Mouse (Mus musculus) embryo, embryonic 11.5 days (tissue): ENCODE measurements around the gene Thada.

ENCODE experiments used
- DNase-seq: peaks from one replicate; pipeline ENCODE4 v3.0.0-alpha.2; 2012; ENCODE audit warnings: low read depth, low spot score

Thada gene

GRCm38 (mm10) chr17:84164146-84164545 is 301.9 kb downstream of the Thada start:
- DNase-seq: no peak

- DNase-seq: no peak
Observed at GRCm38 (mm10) chr17:84163066-84163785, 302.8 kb downstream of the Thada start.

GRCm38 (mm10) chr17:84162211-84162760 is 303.7 kb downstream of the Thada start:
- DNase-seq: no peak

GRCm38 (mm10) chr17:84161231-84161854 is 304.7 kb downstream of the Thada start:
- DNase-seq: no peak

GRCm38 (mm10) chr17:84158891-84159290 is 307.1 kb downstream of the Thada start:
- no peak for DNase-seq

GRCm38 (mm10) chr17:84158461-84158795 is 307.6 kb downstream of the Thada start:
- DNase-seq: no peak

GRCm38 (mm10) chr17:84157743-84158460 is 308.1 kb downstream of the Thada start:
- DNase-seq: no peak

GRCm38 (mm10) chr17:84156748-84157742 is 309.0 kb downstream of the Thada start:
- no peak for DNase-seq

GRCm38 (mm10) chr17:84156227-84156573 is 309.8 kb downstream of the Thada start:
- no peak for DNase-seq

GRCm38 (mm10) chr17:84155516-84156226 is 310.3 kb downstream of the Thada start:
- no peak for DNase-seq

GRCm38 (mm10) chr17:84155029-84155338 is 311.0 kb downstream of the Thada start:
- DNase-seq: no peak

- DNase-seq: no peak
Observed at GRCm38 (mm10) chr17:84154302-84155028, 311.5 kb downstream of the Thada start.

GRCm38 (mm10) chr17:84152976-84153786 is 312.8 kb downstream of the Thada start:
- no peak for DNase-seq

GRCm38 (mm10) chr17:84152206-84152975 is 313.6 kb downstream of the Thada start:
- no peak for DNase-seq

GRCm38 (mm10) chr17:84151306-84151705 is 314.7 kb downstream of the Thada start:
- DNase-seq: no peak

GRCm38 (mm10) chr17:84150291-84150690 is 315.7 kb downstream of the Thada start:
- no peak for DNase-seq

- DNase-seq: no peak
Observed at GRCm38 (mm10) chr17:84149566-84149965, 316.4 kb downstream of the Thada start.
